Mouse (Mus musculus) adipocyte (in vitro differentiated cells): Measurements from ENCODE around the gene Cks1b.

Source experiments
- DNase-seq: peaks from one replicate; pipeline ENCODE4 v3.0.0-alpha.2; 2016; ENCODE audit warnings: low spot score

Cks1b gene

GRCm38 (mm10) chr3:89425876-89426275 is 7.7 kb upstream of the Cks1b start:
- no peak for DNase-seq

- DNase-seq: no peak
Observed at GRCm38 (mm10) chr3:89425141-89425525, 7.0 kb upstream of the Cks1b start.

DNA sequence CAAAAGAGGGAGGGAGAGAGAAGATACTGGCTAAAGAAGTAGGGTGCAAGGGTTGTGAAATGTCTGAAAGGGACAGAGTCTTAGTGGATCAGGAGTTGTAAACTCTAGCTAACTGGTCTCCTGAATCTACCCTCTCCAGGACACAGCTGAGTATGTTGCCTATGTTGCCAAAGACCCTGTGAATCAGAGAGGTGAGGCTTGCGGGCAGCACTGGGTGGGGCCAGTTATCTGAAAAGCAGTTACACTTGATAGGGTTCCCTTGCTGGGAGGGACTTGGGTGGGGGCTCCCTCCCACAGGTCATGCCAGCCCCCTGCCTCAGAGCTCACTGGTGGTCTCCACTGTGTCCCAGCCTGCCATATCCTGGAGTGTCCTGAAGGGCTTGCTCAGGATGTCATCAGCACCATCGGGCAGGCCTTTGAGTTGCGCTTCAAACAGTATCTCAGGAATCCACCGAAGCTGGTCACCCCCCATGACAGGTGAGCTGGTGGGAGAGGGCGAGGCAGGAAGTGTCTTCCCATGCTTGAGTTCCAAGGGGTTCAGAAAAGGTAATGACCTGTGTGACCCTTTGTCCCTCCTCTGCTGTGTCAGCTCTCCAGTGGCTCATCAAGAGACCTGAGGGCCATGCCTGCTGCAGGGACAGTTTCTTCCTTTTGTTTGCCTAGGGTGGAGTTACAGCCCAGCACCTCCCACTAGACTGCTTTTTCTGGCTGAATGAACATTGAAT is 6.4 kb upstream of the Cks1b start:
- no peak for DNase-seq

- DNase-seq: no peak
Observed at GRCm38 (mm10) chr3:89422556-89423205, 4.5 kb upstream of the Cks1b start.

DNA sequence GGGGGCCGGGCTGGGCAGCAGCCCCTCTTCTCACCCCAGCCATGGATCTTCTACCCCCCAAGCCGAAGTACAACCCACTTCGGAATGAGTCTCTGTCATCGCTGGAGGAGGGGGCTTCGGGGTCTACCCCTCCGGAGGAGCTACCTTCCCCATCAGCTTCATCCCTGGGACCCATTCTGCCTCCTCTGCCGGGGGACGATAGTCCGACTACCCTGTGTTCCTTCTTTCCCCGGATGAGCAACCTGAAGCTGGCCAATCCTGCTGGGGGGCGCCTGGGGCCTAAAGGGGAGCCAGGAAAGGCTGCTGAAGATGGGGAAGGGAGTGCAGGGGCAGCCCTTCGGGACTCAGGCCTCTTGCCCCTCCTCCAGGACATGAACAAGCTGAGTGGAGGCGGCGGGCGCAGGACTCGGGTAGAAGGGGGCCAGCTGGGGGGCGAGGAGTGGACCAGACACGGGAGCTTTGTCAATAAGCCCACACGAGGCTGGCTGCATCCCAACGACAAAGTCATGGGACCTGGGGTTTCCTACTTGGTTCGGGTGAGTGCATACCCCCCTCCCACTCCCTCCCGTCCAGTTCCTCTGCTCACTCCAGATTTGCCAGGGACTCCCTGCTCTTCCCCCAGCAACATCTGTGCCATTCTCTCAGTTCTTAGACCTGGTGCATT is 3.8 kb upstream of the Cks1b start:
- no peak for DNase-seq

GRCm38 (mm10) chr3:89421002-89421774 is 3.0 kb upstream of the Cks1b start:
- peak; percentile 98 for DNase-seq

DNA sequence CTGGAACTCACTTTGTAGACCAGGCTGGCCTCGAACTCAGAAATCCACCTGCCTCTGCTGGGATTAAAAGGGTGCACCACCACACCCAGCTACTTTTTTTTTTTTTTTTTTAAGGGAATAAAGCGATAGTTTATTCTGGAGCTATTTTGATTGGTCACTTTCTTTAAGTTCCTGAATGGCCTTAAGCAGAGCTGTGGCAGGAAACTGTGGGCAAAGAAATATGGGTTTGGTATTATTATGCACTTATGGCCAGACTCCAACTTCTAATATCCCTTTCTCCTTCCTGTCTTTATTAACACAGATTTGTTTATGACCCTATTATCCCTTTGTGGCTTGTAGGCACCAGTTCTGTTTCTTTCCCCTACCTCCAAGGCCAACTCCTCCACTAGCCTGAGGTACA is 2.2 kb upstream of the Cks1b start:
- DNase-seq: no peak

DNA sequence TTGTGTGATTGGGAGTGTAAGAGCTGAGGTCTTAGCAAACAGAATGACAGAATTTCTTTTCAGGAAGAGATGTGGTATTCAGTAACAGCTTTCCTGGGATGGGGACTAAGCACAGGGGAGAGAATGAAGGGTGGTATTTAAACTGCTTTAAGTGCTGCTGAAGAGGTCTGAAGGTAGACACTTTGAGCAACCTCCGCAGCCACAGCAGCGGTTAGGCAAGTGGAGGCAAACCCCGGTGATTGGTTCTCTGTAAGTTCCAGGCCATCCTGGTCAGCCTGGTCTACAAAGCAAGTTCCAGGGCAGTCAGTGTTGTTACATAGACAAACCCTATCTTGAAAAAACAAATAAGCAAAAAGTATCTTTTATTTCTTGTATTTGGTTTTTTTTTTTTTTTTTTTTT is 1.8 kb upstream of the Cks1b start:
- DNase-seq: no peak

- DNase-seq: peak; percentile 93
Observed at GRCm38 (mm10) chr3:89419571-89419970, 1.4 kb upstream of the Cks1b start.

- DNase-seq: peak; percentile 95
Observed at GRCm38 (mm10) chr3:89418861-89419250, 673 bp upstream of the Cks1b start.

DNA sequence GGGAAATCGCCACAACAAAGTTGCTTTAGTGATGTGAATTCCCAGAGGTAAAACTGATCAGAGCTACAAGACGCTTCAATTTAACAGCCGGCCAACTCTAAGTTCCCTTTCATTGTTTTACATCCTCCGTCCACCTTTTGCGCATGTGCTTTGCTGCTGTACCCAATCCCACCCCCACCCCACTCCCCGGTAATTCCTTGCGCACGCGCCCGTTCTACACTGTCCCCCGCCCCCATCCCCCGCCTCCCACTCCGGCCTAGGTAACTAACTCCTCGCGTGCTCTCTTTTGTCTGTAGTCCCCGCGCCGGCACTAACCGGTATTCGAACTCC is 378 bp downstream of the Cks1b start:
- no peak for DNase-seq

DNA sequence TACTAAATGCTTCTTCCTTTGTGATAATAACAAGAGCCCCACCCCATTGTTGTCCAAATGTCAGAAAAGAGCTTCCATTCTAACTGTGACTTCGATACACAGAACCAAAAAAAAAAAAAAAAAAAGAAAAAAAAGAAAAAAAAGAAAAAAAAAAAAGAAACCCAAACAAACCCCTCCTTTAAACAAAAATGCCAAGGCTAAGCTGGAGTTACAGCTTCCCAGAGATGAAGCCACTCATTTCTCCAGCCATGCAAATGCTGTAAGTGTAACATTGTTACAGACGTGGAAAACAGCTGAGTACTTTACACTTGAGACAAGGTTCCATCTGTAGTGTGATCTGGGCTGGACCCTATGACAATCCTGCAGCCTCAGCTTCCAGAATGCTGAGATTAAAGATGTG is 1.1 kb downstream of the Cks1b start:
- DNase-seq: no peak

GRCm38 (mm10) chr3:89416158-89416557 is 2.0 kb downstream of the Cks1b start:
- no peak for DNase-seq

DNA sequence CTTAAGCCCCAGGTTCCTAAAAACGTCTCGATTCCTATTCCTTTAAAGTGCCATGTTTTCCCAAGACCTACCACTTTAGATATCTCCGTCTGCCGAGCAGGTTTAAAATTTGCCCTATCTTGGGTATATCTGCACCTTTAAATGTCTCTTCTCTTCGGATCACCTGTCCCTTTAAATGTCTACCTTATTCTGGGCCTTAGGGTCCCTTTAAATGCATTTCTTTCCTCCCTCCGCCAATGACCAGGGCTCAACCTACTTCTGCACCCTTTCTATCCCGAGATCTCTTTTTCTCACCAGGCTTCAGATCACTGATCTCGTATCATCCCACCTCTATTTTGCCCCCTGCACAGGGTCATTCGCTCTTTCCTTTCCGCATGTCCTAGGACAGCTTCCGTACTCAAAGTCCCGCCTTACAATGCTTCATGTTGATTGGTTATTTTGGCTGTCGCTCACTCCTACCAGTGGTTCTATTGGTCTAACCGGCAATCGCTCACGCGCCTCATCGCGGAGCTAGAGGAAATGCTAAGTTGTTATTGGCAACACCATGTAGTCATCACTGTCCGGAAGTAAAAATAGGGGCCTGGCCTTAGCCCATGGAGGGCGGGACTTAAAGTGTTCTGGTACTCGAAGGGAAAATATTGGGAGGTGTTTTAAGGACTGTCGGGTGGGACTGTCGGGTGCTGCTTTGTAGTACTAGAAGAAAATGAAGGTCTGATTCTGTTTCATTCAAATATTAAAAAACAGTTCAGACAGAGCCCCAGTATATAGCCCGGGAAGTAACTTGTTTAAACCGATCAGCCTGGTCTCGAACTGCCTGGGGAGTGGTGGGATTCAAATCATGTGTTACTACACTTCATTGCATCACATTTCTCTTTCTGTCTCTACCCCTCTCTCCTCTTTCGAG is 6.4 kb downstream of the Cks1b start, which contains the start of gene Flad1:
Flad1 (minus strand) TSS at position 381 of the 904 bp plus-strand sequence.
- DNase-seq: peak; percentile 100

DNA sequence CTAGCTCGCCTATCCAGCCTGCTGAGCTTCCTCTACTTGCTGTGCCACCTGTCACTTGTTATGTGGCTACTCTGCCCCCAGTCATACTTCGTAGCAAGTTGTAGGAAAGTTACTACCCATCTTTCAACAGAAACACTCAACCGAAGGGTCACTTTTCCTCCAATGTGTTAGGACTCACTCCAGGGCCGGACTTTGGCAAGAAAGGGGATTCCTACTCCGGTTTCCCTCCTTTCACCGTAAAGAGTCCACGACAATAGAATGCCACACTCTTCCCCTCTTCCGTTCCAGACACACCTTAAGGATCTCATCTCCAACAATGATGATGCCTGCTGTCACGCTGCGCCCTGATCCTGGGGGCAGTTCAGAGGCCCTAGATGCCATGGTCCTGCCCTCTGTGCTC is 7.3 kb downstream of the Cks1b start:
- DNase-seq: no peak

- peak; percentile 79 for DNase-seq
Observed at GRCm38 (mm10) chr3:89409701-89410100, 8.5 kb downstream of the Cks1b start.

DNA sequence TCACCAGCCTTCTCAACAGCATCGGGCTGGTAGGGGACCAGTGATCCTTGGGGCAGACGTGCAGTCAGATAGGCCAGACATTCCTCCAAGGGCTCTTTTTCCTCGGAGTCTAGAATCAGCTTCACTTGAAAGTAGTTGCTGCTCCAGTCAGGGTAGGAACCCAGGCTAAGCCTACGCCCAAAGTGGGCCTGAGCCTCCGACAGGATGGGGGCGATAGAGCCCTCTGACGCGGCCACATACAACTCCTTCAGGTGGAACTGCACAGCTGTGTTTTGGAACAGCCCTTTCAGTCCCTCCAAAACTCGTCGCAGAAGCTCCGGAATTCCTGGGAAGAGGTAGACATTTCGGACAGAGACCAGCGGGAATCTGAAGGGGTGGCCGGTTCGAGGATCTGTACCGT is 9.7 kb downstream of the Cks1b start:
- no peak for DNase-seq

GRCm38 (mm10) chr3:89406887-89407286 is 11.3 kb downstream of the Cks1b start:
- DNase-seq: no peak

GRCm38 (mm10) chr3:89402693-89403092 is 15.5 kb downstream of the Cks1b start, which contains the start of gene Lenep:
Gene Lenep (minus strand): TSS chr3:89402793.
- no peak for DNase-seq

DNA sequence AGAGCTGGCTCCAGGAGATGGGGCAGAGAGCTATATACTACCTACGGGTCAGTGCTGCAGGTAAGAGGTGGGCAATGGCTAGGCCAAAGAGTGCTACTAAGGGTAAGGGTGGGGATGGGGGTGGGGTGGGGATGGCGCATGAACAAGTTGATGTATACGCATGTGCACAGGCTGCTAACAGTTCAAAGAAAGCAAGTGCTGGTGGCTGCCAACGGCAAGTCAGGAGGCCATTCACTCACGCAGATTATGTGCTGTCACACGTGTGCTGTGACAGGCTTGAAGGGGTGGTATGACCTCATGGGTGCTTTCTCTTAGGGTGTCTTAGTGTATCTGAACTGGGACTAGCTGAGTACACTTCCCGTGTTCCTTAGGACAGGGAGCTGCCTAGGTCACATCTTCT is 16.9 kb downstream of the Cks1b start:
- DNase-seq: no peak

GRCm38 (mm10) chr3:89396654-89397005 is 21.6 kb downstream of the Cks1b start:
- no peak for DNase-seq
